Comparison of ENCODE assay signal across 11 mouse cellular contexts in the genomic region with DNA sequence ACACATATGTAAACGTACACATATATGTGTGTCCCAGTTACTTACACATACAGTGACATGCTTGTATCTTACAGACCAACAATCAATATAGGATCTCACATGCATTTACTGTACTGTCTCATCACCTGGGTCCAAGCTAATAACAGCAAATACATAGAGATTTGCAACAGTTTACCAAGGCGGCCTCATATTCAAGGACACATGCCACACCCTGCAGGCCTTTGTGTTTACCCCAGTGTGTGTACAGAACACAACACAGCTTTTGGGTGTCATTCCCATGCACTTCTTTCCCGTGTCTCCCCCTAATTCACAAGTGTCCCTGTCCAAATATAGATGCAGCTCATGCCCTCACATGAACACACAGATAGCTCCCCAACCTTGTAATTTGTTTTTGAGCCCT. TPM values are rescaled to one million over a fixed set of nuclear protein-coding genes. Genes with fewer than 3 reads are reported as not detected.
A peak's percentile ranks its signal among the peaks of the same experiment; 100 is the strongest.
DNase-seq lines count a peak whose midpoint lies in the region; ATAC-seq and TF ChIP-seq lines count a peak whose summit lies in the region.
"Had no signal": no experiment of that assay in that cellular context is flagged by ENCODE, and none has a peak within 500 bp of the region (broad histone marks: within the 10 kb centered on the region; RNA-seq: fewer than 3 reads in every experiment).

No protein-coding gene starts in this region.

- H3K27me3 ChIP-seq in heart, embryonic 16.5 days (ENCODE audit: control insufficient read depth, insufficient read depth, low read length), result no peaks in the 10 kb centered on the region
- no peaks in the 10 kb centered on the region for H3K27me3 ChIP-seq in lung, postnatal 0 days (replicated peaks; ENCODE audit: insufficient read depth, low read length)
- no peaks in the 10 kb centered on the region for H3K27me3 ChIP-seq in liver, embryonic 12.5 days (replicated peaks)
- no peaks in the 10 kb centered on the region for H3K27me3 ChIP-seq in stomach, postnatal 0 days (ENCODE audit: control insufficient read depth, insufficient read depth, low read length)
- H3K27me3 ChIP-seq: hindbrain, embryonic 12.5 days had no signal

- no peaks in the 10 kb centered on the region for H3K9me3 ChIP-seq in heart, embryonic 16.5 days (replicated peaks; ENCODE audit: control insufficient read depth, low read length)
- no peaks in the 10 kb centered on the region for H3K9me3 ChIP-seq in lung, postnatal 0 days (ENCODE audit: low read length)
- H3K9me3 ChIP-seq in liver, embryonic 12.5 days (replicated peaks), result no peaks in the 10 kb centered on the region
- H3K9me3 ChIP-seq in stomach, postnatal 0 days (ENCODE audit: control insufficient read depth, low read length), result no peaks in the 10 kb centered on the region
- H3K9me3 ChIP-seq: forebrain, embryonic 10.5 days; hindbrain, embryonic 12.5 days; midbrain, embryonic 10.5 days had no signal

- intact Hi-C loops in heart, postnatal 10 days (cut with DNase I), result no loop called here

- ATAC-seq in heart, embryonic 16.5 days (replicated peaks; ENCODE audit: extremely low read depth, insufficient read depth, low FRiP score), result no peak
- ATAC-seq in lung, postnatal 0 days, result no peak
- ATAC-seq in liver, embryonic 12.5 days, result no peak; the same call in 1 of the 2 replicates
- peak; percentile 58 for ATAC-seq in stomach, postnatal 0 days (ENCODE audit: low FRiP score, low TSS enrichment)

- no peak overlapping the region for H3K4me3 ChIP-seq in heart, embryonic 16.5 days (ENCODE audit: low read length)
- no peak overlapping the region for H3K4me3 ChIP-seq in lung, postnatal 0 days (ENCODE audit: low read depth, low read length)
- no peak overlapping the region for H3K4me3 ChIP-seq in liver, embryonic 12.5 days
- H3K4me3 ChIP-seq in stomach, postnatal 0 days (ENCODE audit: low read depth, low read length), result no peak overlapping the region
- H3K4me3 ChIP-seq: forebrain, embryonic 10.5 days; hindbrain, embryonic 12.5 days; midbrain, embryonic 10.5 days had no signal

- H3K4me2 ChIP-seq in heart, embryonic 16.5 days (ENCODE audit: low read depth, low read length), result no peak overlapping the region
- no peak overlapping the region for H3K4me2 ChIP-seq in lung, postnatal 0 days (replicated peaks; ENCODE audit: low read depth, low read length)
- H3K4me2 ChIP-seq in liver, embryonic 12.5 days, result peak overlapping the region; percentile 21; the same call in 1 of the 2 replicates
- no peak overlapping the region for H3K4me2 ChIP-seq in stomach, postnatal 0 days (replicated peaks; ENCODE audit: low read depth)
- H3K4me2 ChIP-seq: hindbrain, embryonic 12.5 days had no signal

- WGBS in heart, embryonic 16.5 days, result 78% methylated on average over 3 of the region's 3 CpGs
- WGBS in lung, postnatal 0 days, result 73% methylated on average over 3 of the region's 3 CpGs
- WGBS in liver, embryonic 12.5 days (ENCODE audit: insufficient replicate concordance), result 56% methylated on average over 3 of the region's 3 CpGs
- WGBS in stomach, postnatal 0 days, result 62% methylated on average over 3 of the region's 3 CpGs

- no peaks in the 10 kb centered on the region for H3K36me3 ChIP-seq in heart, embryonic 16.5 days (ENCODE audit: control insufficient read depth, insufficient read depth)
- H3K36me3 ChIP-seq in lung, postnatal 0 days (ENCODE audit: insufficient read depth, low read length), result no peaks in the 10 kb centered on the region
- no peaks in the 10 kb centered on the region for H3K36me3 ChIP-seq in liver, embryonic 12.5 days
- H3K36me3 ChIP-seq in stomach, postnatal 0 days (ENCODE audit: control insufficient read depth, insufficient read depth, low read length), result no peaks in the 10 kb centered on the region
- H3K36me3 ChIP-seq: forebrain, embryonic 10.5 days; hindbrain, embryonic 12.5 days; midbrain, embryonic 10.5 days had no signal

- DNase-seq in heart, postnatal 10 days, result no peak
- no peak for DNase-seq in lung, postnatal 0 days (ENCODE audit: low spot score)
- no peak for DNase-seq in lung, adult 18-20 months
- DNase-seq in stomach, postnatal 0 days (ENCODE audit: low spot score), result peak; percentile 30
- no peak for DNase-seq in right cerebral cortex, adult 18-20 months
- DNase-seq: thymus, adult 18-20 months had no signal

- no peak for TF ChIP-seq CTCF in lung, postnatal 0 days (IDR thresholded peaks at IDR 0.05)
- TF ChIP-seq CTCF in stomach, postnatal 0 days (IDR thresholded peaks at IDR 0.05; ENCODE audit: low read depth), result no peak

- no peak overlapping the region for H3K9ac ChIP-seq in heart, embryonic 16.5 days (ENCODE audit: low read length)
- H3K9ac ChIP-seq in lung, postnatal 0 days (replicated peaks; ENCODE audit: low read depth), result no peak overlapping the region
- H3K9ac ChIP-seq in liver, embryonic 12.5 days, result no peak overlapping the region
- no peak overlapping the region for H3K9ac ChIP-seq in stomach, postnatal 0 days (ENCODE audit: low read length)
- H3K9ac ChIP-seq: hindbrain, embryonic 12.5 days had no signal

- H3K27ac ChIP-seq in heart, embryonic 16.5 days (ENCODE audit: low read length), result peak overlapping the region; percentile 19
- H3K27ac ChIP-seq in lung, postnatal 0 days (ENCODE audit: low read length), result peak overlapping the region; percentile 62
- peak overlapping the region; percentile 50; the same call in 1 of the 2 replicates for H3K27ac ChIP-seq in liver, embryonic 12.5 days
- H3K27ac ChIP-seq in stomach, postnatal 0 days (replicated peaks), result peak overlapping the region; percentile 92
- H3K27ac ChIP-seq: hindbrain, embryonic 12.5 days had no signal

- TF ChIP-seq EP300 in lung, postnatal 0 days (IDR thresholded peaks at IDR 0.05), result no peak
- no peak for TF ChIP-seq EP300 in stomach, postnatal 0 days (optimal IDR thresholded peaks at IDR 0.05)

- H3K4me1 ChIP-seq in heart, embryonic 16.5 days (ENCODE audit: control insufficient read depth, insufficient read depth, low read length), result peaks cover 26% of the 10 kb centered on the region
- peaks cover 21% of the 10 kb centered on the region for H3K4me1 ChIP-seq in lung, postnatal 0 days (ENCODE audit: insufficient read depth, low read depth, low read length)
- H3K4me1 ChIP-seq in liver, embryonic 12.5 days, result peaks cover 12% of the 10 kb centered on the region
- no peaks in the 10 kb centered on the region for H3K4me1 ChIP-seq in stomach, postnatal 0 days (replicated peaks; ENCODE audit: control insufficient read depth, insufficient read depth)
- H3K4me1 ChIP-seq: hindbrain, embryonic 12.5 days; midbrain, embryonic 10.5 days had no signal

RNA-seq across cellular contexts. Expression of a gene that starts 26.0 kb away (rescaled TPM):
- polyA plus RNA-seq in heart, embryonic 16.5 days (2015; fragmentation: Nextera tagmentation; extraction: Ambion mirVana), result 66.2 and 67.9 TPM in 2 replicates
- 10 to 100 TPM; 10.6 to 15.2 TPM for total RNA-seq in heart, postnatal 10 days (2021)
- polyA plus RNA-seq in lung, postnatal 0 days (2015; fragmentation: Nextera tagmentation; extraction: Ambion mirVana), result 57.8 and 69.4 TPM in 2 replicates
- polyA plus RNA-seq in liver, embryonic 12.5 days (2016; fragmentation: Nextera tagmentation; extraction: Ambion mirVana), result 42.7 and 45.7 TPM in 2 replicates
- polyA plus RNA-seq in stomach, postnatal 0 days (2015; fragmentation: Nextera tagmentation; extraction: Ambion mirVana), result 43.7 and 43.8 TPM in 2 replicates

Comparison
In these comparisons a context has a peak if more than half of its experiments do, and no peak if none do; other contexts are left out.
1. H3K27ac ChIP-seq: peak in every context shown above with its lines; median percentile 92 in stomach, postnatal 0 days; 62 in lung, postnatal 0 days; 50 in liver, embryonic 12.5 days; 19 in heart, embryonic 16.5 days.